Mouse (Mus musculus) mature B cell (primary cell): Measurements from ENCODE around the gene Ugt3a1.
"Not testable (repeated sequence)": the region's sequence is repeated elsewhere in the genome, so short reads cannot be mapped to it uniquely, and the experiment has no call there.

Experiments used
- in situ Hi-C: fragments of 300-500 bp; cut with MboI; formaldehyde crosslinking; loops from 2 replicates; pipeline ENCODE4 v1.14.3; 2019

Gene Ugt3a1

GRCm38 (mm10) chr15:9276838-9277295 lies at the start of gene Ugt3a1:
TSS of gene Ugt3a1 (plus strand) at chr15:9276888.
- in situ Hi-C loops: no loop called here

DNA sequence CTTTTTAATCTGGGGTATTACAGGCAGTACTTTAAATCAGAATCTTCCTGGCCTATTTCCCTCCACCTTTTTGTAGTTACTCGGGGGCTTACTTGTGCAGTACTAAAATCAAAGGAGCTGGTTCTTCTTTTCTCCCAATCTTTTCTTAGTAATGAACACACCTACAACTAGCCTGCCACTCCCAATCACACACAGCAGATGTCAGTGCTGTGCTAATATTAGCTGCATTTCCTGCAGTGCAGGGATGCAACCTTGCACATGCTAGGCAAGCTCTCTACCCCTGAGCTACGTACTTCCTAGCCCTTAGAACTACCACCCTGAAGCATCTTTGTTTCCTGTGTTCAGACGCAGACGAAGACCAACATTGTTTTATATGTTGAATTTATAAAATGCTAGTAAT lies 45.8 kb upstream of the Ugt3a1 start:
- in situ Hi-C loops: not testable (repeated sequence)

DNA sequence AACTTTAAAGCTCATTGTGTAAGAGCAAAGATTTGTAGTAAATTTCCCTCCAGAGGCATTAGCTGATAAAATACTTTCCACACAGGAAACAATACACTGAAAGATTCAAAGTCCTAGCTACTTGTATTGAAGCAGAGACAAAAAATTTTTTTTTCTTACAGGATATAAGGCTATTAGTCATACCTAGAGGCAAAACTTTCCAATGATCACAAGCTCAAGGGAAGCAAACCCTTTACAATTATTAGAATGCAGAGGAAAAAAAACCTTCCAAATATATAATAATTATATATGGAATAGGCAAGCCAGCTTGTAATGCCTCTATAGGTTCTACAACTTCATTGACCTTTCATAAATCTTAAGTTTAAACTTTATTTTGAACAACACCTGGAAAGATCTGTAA lies 30.3 kb upstream of the Ugt3a1 start:
- in situ Hi-C loops: no loop called here

DNA sequence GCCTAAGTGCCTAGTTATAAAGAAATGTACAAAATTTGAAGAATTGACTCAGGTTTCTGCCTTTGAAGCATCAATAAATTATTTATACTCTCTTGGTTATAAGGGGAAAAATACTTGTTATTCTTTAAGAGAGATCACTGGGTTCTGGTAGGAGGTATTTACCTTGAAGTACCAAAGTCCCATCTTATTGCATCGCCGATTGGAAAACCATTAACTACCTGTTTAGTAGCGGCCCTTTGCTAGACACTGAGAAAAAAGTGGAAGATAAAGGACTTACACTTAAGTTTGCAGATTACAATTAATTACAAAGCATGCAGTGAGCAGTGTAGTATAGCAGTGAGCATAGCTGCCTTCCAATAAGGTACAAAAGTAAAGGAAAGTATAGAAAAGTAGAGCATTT lies 23.8 kb upstream of the Ugt3a1 start:
- in situ Hi-C loops: no loop called here

- in situ Hi-C loops: no loop called here
Observed at GRCm38 (mm10) chr15:9260621-9261020, 16.1 kb upstream of the Ugt3a1 start.

DNA sequence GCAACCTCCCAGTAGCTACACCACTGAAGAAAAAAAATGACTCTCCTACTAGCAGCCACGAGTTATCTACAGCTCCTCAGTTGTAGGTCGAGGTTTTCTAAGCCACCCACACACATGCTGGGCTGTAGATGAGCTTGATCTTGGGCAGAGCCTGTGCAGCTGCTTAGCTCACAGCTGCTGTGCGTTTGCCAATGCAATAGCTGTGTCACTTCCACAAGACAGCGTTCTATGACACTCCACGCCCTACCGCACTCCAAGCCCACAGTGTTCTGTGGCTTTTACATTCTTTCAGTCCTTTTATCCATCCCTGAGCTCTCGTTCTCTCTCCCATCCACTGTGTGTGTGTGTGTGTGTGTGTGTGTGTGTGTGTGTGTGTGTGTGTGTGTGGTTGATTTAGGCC lies 4.8 kb upstream of the Ugt3a1 start:
- in situ Hi-C loops: no loop called here

DNA sequence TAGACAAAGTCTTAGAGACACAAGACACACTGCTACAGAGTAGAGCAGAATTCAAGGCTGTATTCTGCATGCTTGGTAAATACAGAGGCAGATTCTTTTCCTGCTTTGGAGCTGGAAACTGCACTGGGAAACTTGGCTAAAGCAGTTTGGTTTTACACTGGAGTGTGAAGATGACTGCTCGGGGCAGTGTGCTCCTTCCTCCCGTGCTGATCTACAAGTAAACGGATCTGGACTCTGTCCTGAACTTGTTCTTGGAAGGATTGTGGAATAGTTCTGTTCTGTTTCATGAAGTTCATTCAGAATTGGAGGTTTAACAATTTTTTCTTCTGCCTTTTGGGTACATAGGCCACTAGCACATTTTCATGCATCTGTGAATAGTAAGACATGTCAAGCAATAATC lies 2.3 kb downstream of the Ugt3a1 start:
- in situ Hi-C loops: no loop called here

GRCm38 (mm10) chr15:9279596-9279995 lies 2.9 kb downstream of the Ugt3a1 start:
- in situ Hi-C loops: no loop called here

- in situ Hi-C loops: no loop called here
Observed at GRCm38 (mm10) chr15:9283165-9283564, 6.5 kb downstream of the Ugt3a1 start.

- in situ Hi-C loops: no loop called here
Observed at GRCm38 (mm10) chr15:9289660-9290059, 13.0 kb downstream of the Ugt3a1 start.

DNA sequence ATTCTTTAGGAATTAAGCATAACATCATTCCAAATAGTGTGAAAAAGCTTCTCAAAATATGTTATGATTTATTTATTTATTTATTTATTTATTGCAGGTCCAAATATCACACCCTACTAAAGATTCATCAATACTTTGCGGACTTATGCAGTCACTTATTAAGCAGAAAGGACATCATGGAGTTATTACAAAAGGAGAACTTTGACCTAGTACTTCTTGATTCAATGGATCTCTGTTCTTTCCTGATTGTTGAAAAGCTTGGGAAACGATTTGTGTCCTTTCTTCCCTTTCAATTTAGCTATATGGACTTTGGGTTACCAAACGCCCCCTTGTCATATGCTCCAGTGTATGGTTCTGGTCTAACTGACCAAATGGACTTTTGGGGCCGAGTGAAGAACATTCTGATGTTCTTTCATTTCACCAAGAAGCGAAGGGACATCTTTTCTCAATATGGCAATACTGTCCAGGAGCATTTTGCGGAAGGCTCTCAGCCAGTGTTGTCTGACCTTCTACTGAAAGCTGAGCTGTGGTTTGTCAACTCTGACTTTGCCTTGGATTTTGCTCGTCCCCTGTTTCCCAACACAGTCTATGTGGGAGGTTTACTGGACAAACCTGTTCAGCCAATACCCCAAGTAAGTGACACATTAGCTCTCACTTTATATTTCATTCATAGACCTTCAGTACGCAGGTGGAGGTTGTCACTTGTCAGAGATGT lies 29.4 kb downstream of the Ugt3a1 start:
- in situ Hi-C loops: no loop called here

DNA sequence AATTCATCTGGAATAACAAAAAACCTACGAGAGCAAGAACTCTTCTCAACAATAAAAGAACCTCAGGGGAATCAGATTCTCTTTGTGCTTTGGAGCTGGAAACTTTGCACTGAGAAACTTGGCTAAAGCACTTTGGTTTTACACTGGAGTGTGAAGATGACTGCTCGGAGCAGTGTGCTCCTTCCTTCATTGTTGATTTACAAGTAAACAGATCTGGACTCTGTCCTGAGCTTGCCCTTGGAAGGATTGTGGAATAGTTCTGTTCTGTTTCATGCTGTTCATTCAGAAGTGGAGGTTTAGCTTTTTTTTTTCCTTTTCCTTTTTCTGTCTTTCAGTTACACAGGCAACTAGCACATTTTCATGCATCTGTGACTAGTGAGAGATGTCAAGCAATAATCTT lies 57.9 kb downstream of the Ugt3a1 start:
- in situ Hi-C loops: no loop called here

DNA sequence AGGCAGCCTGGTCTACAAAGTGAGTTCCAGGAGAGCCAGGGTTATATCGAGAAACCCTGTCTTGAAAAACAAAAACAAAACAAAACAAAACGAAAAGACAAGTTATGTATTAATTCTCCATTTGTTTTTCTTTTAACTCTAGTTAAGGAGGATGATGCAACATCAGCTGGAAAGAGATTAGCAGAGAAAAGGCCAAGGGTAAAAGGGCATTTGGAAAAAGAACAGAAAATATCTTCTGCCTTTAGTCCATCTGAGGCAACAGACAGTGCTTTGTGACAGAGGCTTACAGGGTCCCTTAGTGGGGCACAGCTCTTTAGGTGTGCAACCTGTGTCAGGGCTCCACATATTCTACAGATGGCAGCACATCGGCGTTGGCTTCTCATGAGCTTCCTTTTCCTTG lies 58.7 kb downstream of the Ugt3a1 start, which contains the start of gene Ugt3a2:
Gene Ugt3a2, plus strand, starts transcription at position 210 of the 400 bp plus-strand sequence.
- in situ Hi-C loops: no loop called here

DNA sequence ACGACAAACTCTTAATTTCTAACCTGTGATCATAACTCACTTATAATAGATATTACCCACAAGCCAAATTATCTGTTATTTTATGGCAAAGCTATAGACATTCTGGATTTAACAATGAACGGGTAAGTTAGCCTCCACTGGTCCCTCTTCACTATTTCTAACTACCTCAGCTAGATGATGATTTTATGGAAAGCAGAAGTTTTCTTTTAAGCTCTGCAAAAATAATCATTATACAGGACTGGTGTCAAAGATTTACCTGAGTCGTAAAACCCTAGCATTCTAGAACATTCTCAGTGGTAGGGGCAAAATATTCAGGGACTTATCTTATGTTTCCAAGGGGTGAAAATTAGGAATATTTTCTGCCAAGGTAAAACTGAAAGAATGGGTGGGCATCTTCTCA lies 59.9 kb downstream of the Ugt3a1 start:
- in situ Hi-C loops: no loop called here

GRCm38 (mm10) chr15:9337021-9337420 lies 60.3 kb downstream of the Ugt3a1 start:
- in situ Hi-C loops: no loop called here

DNA sequence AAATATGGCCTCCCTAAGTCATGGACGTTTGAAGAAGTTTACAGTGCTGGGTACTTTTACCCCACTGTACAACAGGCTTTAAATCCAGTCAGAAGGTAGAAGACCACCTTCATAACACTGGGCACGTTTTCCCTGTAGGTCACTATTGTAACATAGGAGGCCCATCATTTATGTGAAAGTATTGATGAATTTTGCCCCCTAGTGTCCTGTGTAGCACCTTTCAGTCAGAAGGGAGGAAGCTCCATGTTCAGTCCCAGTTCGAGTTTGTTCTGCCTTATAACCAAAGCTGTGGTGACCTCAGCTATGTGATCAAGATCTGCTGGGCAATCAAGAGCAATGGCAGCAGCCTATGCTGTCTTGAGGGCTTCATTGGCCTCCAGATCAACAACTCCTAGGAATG lies 72.1 kb downstream of the Ugt3a1 start:
- in situ Hi-C loops: no loop called here

- in situ Hi-C loops: no loop called here
Observed at GRCm38 (mm10) chr15:9362801-9363200, 86.1 kb downstream of the Ugt3a1 start.
